Mouse (Mus musculus) neutrophil, adult 83 days (primary cell): ENCODE measurements around the gene Mog. TPM values are rescaled to one million over a fixed set of nuclear protein-coding genes. Genes with fewer than 3 reads are reported as not detected.

Experiments used
- total RNA-seq, 2 experiments: library from RNA; stranded (reverse); gene quantifications; one replicate each; pipeline ENCODE4 v1.2.4; 2023

Gene Mog
- total RNA-seq = not detected

DNA sequence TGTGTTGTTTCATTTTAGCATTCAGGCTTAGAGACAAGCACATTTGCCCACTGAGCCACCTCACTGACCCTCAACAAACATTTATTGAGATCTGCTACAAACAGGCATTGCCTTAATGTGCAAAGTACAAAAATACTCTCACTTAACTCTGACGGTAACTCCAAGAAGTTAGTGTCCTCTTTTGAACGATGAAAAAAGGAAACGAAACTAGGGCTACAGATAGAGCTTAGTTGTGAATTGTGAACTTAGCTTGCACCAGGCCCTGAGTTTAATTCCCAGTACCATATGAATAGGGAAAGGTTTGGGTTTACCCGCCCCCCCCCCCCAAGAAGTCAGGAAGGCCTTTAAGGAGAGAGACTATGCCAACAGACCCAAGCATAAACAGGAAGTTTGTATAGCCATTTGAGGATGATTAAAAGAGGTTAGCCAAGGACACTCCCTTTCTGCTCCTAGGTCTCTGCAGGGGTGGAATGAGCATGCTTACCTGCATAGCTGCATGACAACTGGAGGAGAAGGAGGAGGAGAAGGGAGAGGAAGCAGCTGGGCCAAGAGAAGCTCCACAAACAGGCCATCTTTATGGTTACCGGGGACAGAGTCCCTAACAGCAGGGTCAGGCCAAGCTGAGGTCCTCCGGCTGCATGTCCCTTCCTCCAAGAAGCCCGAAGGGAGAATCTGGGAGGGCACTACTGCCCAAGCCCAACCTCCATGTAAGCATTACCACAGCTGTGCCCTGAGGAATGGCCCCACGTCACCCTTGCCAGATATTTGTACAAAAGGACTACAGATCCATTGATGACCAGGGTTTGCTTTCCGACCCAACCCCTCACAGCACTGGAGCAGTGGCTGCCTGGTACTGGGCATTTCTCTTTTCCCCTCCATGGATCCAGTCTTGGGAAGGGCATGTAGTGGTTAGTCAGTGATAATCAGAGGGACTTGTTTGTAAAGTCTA, at the start of gene Mog:
Gene Mog, minus strand, starts transcription at position 771 of the 949 bp plus-strand sequence.

DNA sequence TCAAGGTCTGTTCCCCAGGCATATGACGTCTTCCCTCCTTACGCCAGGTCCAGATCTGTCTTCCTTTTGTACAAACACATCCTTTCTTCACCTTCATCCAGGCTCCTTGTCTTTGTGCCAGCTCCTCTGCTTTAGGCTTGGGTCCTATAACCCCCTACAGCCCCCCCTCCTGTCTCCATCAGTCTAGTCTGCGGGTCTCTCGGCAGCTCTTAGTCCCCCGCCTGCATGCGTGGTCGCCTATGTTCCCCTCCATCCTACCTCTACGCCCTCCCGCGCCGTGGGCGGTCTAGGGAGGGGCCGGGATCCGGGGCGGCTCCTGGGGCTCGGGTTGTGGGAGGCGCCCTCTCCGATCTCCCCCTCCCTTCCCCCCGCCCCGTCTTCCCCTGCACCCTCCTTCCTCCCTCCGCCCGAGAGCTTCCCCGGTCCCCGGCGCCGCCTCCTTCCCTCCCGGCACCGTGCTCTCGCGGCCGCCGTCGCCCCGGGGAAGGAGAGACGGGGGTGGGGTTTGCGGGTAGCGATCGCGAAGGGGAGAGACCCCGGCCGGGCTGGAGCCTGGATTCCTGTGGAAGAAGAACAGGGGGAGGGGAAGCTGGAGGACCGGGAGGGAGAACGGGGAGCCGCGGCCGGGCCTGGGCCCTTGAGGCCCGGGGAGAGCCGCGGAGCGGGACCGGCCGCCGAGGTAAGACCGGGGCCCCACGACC, 22.6 kb upstream of the Mog start, which contains the start of gene Gabbr1:
Gene Gabbr1, plus strand, starts transcription at position 356 of the 701 bp plus-strand sequence.

DNA sequence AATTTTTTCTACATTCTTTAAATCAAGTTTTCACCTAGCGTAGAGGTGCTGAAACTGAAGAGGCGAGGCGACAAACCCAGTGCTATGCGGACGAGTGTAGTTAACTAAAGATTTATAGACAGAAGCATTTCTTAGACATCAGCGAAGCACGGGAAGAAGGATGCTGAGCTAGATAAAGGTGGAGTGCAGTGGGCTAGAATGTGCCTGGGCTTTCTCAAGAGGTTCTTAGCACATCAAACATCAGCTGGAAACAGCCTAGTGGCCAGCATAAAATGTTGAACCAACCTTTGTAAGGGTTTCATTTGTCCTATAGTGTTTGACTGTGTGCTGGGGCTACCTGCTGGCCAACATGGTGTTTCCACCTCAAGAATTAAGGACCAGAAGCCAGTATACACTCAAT, 22.3 kb downstream of the Mog start, which contains the start of gene Zfp57:
Gene Zfp57, plus strand, starts transcription at position 301 of the 400 bp plus-strand sequence.

DNA sequence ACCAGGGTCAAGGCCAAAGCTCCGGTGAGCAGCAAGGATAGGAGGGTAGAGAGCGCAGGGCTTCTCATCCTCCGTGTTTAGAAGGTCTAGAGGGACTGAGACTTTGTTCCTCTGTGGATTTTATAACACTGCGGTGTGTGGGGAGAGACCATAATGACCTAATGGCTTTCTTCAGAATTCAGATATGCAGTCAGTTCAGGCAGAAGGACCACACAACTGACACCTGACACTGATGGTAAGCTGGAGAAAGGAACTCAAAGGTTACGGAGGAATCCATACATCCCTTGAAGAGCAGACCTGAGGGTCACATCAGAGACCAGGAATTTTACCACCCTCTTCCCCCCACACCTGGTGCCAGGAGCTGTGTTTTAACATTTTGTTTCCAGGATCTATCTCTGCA, 33.8 kb downstream of the Mog start, which contains the start of gene H2-M5:
Gene H2-M5, minus strand, starts transcription at position 101 of the 400 bp plus-strand sequence.

DNA sequence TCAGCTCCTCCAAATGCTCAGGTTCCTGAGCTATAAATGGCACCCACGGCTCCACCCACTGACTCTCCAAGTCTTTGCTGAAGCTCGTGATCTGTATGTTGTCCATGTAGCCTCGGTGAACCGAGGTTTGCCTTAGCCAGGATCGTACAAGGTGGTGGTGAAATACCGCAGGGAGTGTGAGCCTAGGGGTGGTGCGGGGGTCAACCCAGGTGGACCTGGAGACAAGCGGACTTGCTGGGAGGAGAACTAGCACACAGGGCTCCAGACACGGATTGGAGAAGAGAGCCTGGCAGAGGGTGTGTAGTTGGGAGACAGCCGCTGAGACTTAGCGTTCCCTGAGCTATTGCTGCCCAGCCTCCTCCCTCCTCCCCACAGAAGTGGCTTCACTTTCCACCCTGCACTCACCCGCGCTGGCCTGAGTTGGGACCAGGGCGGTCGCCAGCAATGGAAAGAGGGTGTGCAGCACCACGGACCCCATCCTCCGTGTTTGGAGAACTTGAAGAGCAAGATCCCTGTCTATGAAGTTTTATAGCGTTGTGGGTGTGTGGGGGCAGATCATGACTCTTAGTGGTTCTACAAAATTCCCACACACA, 41.9 kb downstream of the Mog start, which contains the start of gene 2410137M14Rik:
Gene 2410137M14Rik, minus strand, starts transcription at position 17 of the 593 bp plus-strand sequence.

Other genes starting within 250 kb of the Mog start
- not detected for gene H2-M10.6, start 211.2 kb downstream of the Mog start, total RNA-seq
- 10 to 100 TPM; 24.9 to 33.9 TPM for gene Trim26, start 186.3 kb downstream of the Mog start, total RNA-seq
- not detected for gene Trim15, start 156.2 kb downstream of the Mog start, total RNA-seq
- gene Trim10, start 153.8 kb downstream of the Mog start, total RNA-seq = 10 to 100 TPM in 1 of 2 experiments, 1 to 10 TPM in 1; 6.7 to 11.4 TPM
- not detected for gene Trim40, start 133.3 kb downstream of the Mog start, total RNA-seq
- gene Trim31, start 125.3 kb downstream of the Mog start, total RNA-seq = not detected
- not detected for gene Rnf39, start 80.5 kb downstream of the Mog start, total RNA-seq
- gene Ppp1r11, start 71.7 kb downstream of the Mog start, total RNA-seq = 10 to 100 TPM; 36.4 to 42.1 TPM
- 10 to 100 TPM; 29.7 to 30.7 TPM for gene Znrd1, start 64.8 kb downstream of the Mog start, total RNA-seq
- 1 to 10 TPM; 1.6 to 1.9 TPM for gene Znrd1as, start 64.8 kb downstream of the Mog start, total RNA-seq
- gene 2410137M14Rik, start 42.2 kb downstream of the Mog start, total RNA-seq = not detected
- not detected for gene H2-M5, start 33.9 kb downstream of the Mog start, total RNA-seq
- gene Zfp57, start 22.2 kb downstream of the Mog start, total RNA-seq = under 1 TPM in 1 of 2 experiments, not detected in 1; 0.24 TPM
- 10 to 100 TPM; 87.9 to 96.0 TPM for gene Gabbr1, start 22.6 kb upstream of the Mog start, total RNA-seq
- under 1 TPM in 1 of 2 experiments, not detected in 1; 0.24 TPM for gene Olfr90, start 65.1 kb upstream of the Mog start, total RNA-seq
- not detected for gene Olfr91, start 74.9 kb upstream of the Mog start, total RNA-seq
- gene Olfr92, start 96.7 kb upstream of the Mog start, total RNA-seq = not detected
- not detected for gene Olfr93, start 138.1 kb upstream of the Mog start, total RNA-seq
- not detected for gene Ubd, start 170.5 kb upstream of the Mog start, total RNA-seq
- gene Olfr94, start 177.6 kb upstream of the Mog start, total RNA-seq = not detected
- not detected for gene Olfr95, start 189.7 kb upstream of the Mog start, total RNA-seq
- gene Olfr96, start 196.7 kb upstream of the Mog start, total RNA-seq = not detected
- gene Olfr97, start 213.9 kb upstream of the Mog start, total RNA-seq = not detected
- not detected for gene Olfr98, start 240.4 kb upstream of the Mog start, total RNA-seq
- gene H2-M3, start 246.8 kb upstream of the Mog start, total RNA-seq = 1 to 10 TPM; 4.0 to 5.0 TPM